Mouse (Mus musculus) monocyte, adult 2 months (primary cell): ENCODE measurements around the gene Zfp36l1.
A peak's percentile ranks its signal among the peaks of the same experiment; 100 is the strongest.

ENCODE experiments used
- DNase-seq, 2 experiments: peaks; one replicate each; pipeline ENCODE4 v3.0.0; 2022; ENCODE audit warnings: low spot score in 2 of 2, low read depth in 1 of 2

Zfp36l1 gene

GRCm38 (mm10) chr12:80110546-80110870, 2.3 kb downstream of the Zfp36l1 start:
- DNase-seq, result no peak

- no peak for DNase-seq
Measured at GRCm38 (mm10) chr12:80109753-80110545, 2.9 kb downstream of the Zfp36l1 start.

- DNase-seq, result peak in 1 of 2 experiments; percentile 64
Measured at GRCm38 (mm10) chr12:80108896-80109668, 3.7 kb downstream of the Zfp36l1 start.

GRCm38 (mm10) chr12:80106896-80107667, 5.7 kb downstream of the Zfp36l1 start:
- no peak for DNase-seq

- no peak for DNase-seq
Measured at GRCm38 (mm10) chr12:80106138-80106895, 6.5 kb downstream of the Zfp36l1 start.

GRCm38 (mm10) chr12:80103521-80103973, 9.3 kb downstream of the Zfp36l1 start:
- DNase-seq, result no peak

GRCm38 (mm10) chr12:80103089-80103488, 9.7 kb downstream of the Zfp36l1 start:
- no peak for DNase-seq

- no peak for DNase-seq
Measured at GRCm38 (mm10) chr12:80098825-80099224, 14.0 kb downstream of the Zfp36l1 start.

- DNase-seq, result no peak
Measured at GRCm38 (mm10) chr12:80096734-80097133, 16.1 kb downstream of the Zfp36l1 start.

GRCm38 (mm10) chr12:80092787-80093186, 20.0 kb downstream of the Zfp36l1 start:
- no peak for DNase-seq

GRCm38 (mm10) chr12:80091080-80091479, 21.7 kb downstream of the Zfp36l1 start:
- DNase-seq, result no peak

GRCm38 (mm10) chr12:80090529-80090928, 22.3 kb downstream of the Zfp36l1 start:
- DNase-seq, result no peak

GRCm38 (mm10) chr12:80088143-80088542, 24.7 kb downstream of the Zfp36l1 start:
- DNase-seq, result no peak

- no peak for DNase-seq
Measured at GRCm38 (mm10) chr12:80084446-80085112, 28.2 kb downstream of the Zfp36l1 start.

GRCm38 (mm10) chr12:80083937-80084336, 28.9 kb downstream of the Zfp36l1 start:
- DNase-seq, result no peak

GRCm38 (mm10) chr12:80083133-80083821, 29.5 kb downstream of the Zfp36l1 start:
- no peak for DNase-seq

GRCm38 (mm10) chr12:80082730-80083129, 30.1 kb downstream of the Zfp36l1 start:
- no peak for DNase-seq

GRCm38 (mm10) chr12:80081440-80081839, 31.4 kb downstream of the Zfp36l1 start:
- DNase-seq, result no peak

- DNase-seq, result no peak
Measured at GRCm38 (mm10) chr12:80079937-80080336, 32.9 kb downstream of the Zfp36l1 start.

- no peak for DNase-seq
Measured at GRCm38 (mm10) chr12:80074331-80074730, 38.5 kb downstream of the Zfp36l1 start.
